Mouse (Mus musculus) E14TG2a.4 (cell line): Measurements from ENCODE around the gene Zbtb1.

ENCODE experiments used
- H3K27me3 ChIP-seq: 2 replicates; pipeline ENCODE4 v1.6.1; 2014; ENCODE audit warnings: low read length, control low read depth; ENCODE audit not compliant: insufficient read depth
- H3K36me3 ChIP-seq: 2 replicates; pipeline ENCODE4 v1.6.1; 2014; ENCODE audit warnings: low read length, control low read depth; ENCODE audit not compliant: insufficient read depth
- H3K4me1 ChIP-seq: replicated peaks from 2 replicates; pipeline ENCODE4 v1.6.1; 2014; ENCODE audit warnings: low read depth, low read length, control low read depth
- H3K4me3 ChIP-seq: replicated peaks from 2 replicates; pipeline ENCODE4 v1.5.1; 2014; ENCODE audit warnings: mild to moderate bottlenecking, low read length
- H3K9me3 ChIP-seq: 2 replicates; pipeline ENCODE4 v1.6.1; 2014; ENCODE audit warnings: low read length, control low read depth
- CTCF ChIP-seq: conservative IDR thresholded peaks from 2 replicates; pipeline ENCODE4 v1.5.1; 2014; ENCODE audit warnings: low read length
- NANOG ChIP-seq: IDR thresholded peaks from 2 replicates; pipeline ENCODE4 v1.6.1; 2014; ENCODE audit warnings: borderline replicate concordance, low read length, mixed read lengths
- POU5F1 ChIP-seq: IDR thresholded peaks from 2 replicates; pipeline ENCODE4 v1.6.1; 2014; ENCODE audit warnings: low read length, borderline replicate concordance

The Zbtb1 gene

DNA sequence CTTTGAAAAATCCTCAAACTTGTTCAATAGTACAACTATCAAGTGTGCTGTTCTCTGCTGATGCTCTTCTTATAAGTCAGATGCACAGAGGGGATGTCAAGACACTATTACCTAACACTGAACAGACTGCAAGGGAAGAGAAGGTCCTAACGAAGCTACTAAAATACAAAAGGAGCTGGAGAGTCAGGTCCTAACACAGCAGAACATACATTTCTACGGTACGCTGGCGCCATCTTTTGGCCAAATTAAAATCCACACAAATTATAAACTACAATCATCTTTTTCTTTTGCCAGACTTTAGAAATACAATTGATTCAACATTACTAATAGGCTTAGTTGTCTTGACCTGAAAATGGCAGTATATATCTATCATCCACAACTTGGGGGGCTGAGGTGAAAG is 29.0 kb upstream of the Zbtb1 start:
- Histone ChIP-seq H3K9me3 (no peaks in the 10 kb centered on the region), H3K36me3 (no peaks in the 10 kb centered on the region), H3K4me1 (peaks cover 25% of the 10 kb centered on the region), H3K4me3 (no peak overlapping the region), H3K27me3 (no peaks in the 10 kb centered on the region)
- TF ChIP-seq CTCF: peak; percentile 55
- TF ChIP-seq POU5F1: no peak
- TF ChIP-seq NANOG: no peak

DNA sequence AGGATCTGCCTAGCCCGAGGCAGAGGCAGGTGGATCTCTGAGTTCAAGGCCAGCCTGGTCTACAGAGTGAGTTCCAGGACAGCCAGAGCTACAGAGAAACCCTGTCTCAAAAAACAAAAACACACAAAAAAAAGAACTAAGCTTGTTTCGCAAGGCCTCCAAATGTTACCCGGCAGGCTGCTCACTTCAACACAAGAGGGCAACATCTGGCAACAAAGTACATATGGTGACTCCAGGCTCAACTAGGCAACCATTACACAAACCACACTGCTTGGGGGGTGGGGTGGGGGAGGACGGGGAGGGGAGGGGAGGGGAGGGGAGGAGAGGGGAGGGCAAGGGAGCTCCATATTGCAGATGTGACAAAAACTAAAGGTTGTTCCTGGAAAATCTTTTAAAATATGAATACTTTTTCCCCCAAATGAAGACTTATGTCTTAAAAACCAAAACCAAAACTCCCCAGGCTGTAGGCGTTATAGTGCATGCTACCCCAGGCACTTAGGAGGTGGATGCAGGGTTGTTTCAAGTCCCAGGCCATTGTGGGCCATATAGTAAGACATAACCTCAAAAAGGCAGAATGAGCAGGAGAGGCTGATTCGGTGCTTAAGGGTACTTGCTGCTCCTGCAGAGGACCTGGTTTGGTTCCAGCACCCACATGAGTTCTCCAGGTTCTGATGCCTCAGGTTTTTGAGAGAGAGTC is 24.2 kb upstream of the Zbtb1 start:
- H3K4me1 ChIP-seq: peaks cover 16% of the 10 kb centered on the region
- H3K36me3 ChIP-seq: peaks cover 27% of the 10 kb centered on the region
- no peaks in the 10 kb centered on the region for H3K9me3 ChIP-seq
- H3K4me3 ChIP-seq: no peak overlapping the region
- H3K27me3 ChIP-seq: no peaks in the 10 kb centered on the region
- no peak for TF ChIP-seq POU5F1
- no peak for TF ChIP-seq CTCF
- no peak for TF ChIP-seq NANOG

DNA sequence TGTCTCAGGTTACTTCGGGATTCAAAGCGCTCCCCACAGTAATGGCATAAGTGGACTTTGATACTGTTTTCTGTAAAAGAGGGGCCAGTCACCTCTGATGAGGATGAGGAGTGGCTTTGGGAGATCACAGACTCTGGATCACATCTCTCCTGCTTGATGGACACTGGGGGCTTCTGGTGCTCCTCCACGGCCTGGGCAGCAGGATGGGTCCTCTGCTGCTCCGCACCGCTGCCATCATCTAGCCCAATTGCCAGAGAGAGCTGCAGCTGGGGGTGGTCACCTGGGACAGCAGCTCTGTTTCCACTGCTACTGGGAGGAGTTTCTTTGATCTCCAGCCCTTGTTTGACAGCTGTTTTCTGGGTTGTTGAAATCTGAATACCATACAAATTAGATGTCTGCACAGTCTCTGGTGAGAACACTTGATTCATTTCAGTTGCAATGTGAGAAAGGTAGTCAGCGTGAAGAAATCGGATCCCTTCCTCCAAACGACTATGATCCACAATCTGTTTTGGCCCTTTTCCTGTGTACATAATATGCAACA is 20.3 kb upstream of the Zbtb1 start:
- H3K36me3 ChIP-seq: peaks cover 47% of the 10 kb centered on the region
- H3K9me3 ChIP-seq: no peaks in the 10 kb centered on the region
- H3K4me3 ChIP-seq: no peak overlapping the region
- H3K27me3 ChIP-seq: no peaks in the 10 kb centered on the region
- TF ChIP-seq POU5F1: no peak
- no peak for TF ChIP-seq CTCF
- TF ChIP-seq NANOG: no peak
- H3K4me1 ChIP-seq: peaks cover 20% of the 10 kb centered on the region

DNA sequence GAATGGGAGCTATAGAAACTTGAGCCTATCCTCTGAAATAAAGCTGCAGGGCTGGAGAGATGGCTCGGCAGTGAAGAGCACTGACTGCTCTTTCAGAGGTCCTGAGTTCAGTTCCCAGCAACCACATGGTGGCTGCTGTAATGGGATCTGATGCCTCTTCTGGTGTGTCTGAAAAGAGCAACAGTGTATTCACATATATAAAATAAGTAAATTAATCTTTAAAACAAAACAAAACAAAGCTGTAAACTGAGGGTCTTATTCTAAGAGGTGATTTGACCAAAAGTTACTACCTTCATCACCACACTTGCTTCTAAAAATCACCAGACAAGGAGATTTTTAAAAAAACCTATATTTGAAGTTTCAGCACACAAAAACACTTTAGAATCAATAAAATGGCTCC is 9.2 kb upstream of the Zbtb1 start:
- TF ChIP-seq POU5F1: no peak
- TF ChIP-seq NANOG: no peak
- TF ChIP-seq CTCF: no peak
- Histone ChIP-seq H3K27me3 (no peaks in the 10 kb centered on the region), H3K36me3 (peaks cover 11% of the 10 kb centered on the region), H3K9me3 (no peaks in the 10 kb centered on the region), H3K4me3 (no peak overlapping the region), H3K4me1 (peaks cover 35% of the 10 kb centered on the region)

DNA sequence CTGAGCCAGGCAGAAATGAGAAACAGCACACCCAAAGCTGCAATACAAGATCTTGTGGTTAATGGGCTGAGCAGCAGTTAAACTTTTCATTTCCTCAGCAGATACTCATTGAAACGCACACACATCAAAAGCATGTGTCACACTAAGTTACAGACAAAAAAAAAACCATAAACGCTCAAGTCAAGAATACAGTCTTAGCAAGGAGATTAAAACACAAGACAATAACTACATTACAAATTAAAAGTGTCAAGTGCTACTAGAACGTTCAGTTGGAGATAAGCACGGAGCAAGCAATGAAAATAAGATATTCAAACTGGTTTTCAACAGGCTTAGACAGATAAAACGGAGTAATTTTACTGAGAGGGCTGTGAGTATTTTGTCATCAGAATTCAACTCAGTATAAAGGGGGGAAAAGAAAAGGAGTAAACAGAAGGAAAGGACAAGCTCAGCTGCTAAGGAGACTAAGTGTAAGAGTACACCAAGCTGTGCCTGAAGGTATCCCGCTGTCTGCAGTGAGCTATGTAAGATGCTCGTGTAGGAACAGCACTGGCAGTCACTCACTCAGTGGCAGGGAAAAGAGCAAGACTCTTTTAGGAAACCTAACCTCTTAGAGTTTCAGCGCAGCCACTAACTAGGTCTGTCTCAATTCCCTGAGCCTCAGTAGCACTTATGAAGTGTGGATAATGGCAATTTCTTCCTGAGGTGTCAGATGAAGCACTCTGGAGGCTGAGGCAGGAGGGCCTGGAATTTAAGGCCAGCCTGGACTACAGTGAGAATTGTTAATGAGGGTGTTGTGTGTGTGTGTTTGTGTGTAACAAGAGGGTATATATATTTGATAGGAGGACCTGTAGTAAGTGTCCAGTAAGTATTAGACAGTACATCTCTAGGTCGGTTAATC is 8.4 kb upstream of the Zbtb1 start:
- Histone ChIP-seq H3K36me3 (peaks cover 15% of the 10 kb centered on the region; the same call in 1 of the 2 replicates), H3K4me3 (no peak overlapping the region), H3K4me1 (peaks cover 42% of the 10 kb centered on the region), H3K9me3 (no peaks in the 10 kb centered on the region), H3K27me3 (no peaks in the 10 kb centered on the region)
- TF ChIP-seq POU5F1 (no peak), CTCF (no peak), NANOG (no peak)

DNA sequence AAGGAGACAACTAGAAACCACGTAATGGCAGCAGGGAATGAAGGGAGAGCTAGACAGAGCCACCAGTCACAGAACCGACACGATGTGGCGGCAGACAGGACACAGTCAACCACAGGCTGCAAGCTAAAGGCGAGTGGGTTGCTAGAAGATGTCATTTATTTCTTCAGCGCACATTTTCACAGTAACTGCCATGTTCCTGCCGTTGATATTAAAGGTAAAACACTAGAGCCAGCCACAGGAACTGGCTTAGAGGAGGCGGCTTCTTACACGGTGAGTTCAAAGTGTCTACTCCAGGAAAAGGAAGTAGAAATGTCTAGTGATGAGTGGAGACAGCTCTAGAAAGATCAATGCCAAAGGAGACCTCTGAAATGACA is 7.8 kb upstream of the Zbtb1 start:
- peaks cover 46% of the 10 kb centered on the region for H3K4me1 ChIP-seq
- H3K9me3 ChIP-seq: no peaks in the 10 kb centered on the region
- peaks cover 17% of the 10 kb centered on the region for H3K36me3 ChIP-seq
- H3K27me3 ChIP-seq: no peaks in the 10 kb centered on the region
- no peak overlapping the region for H3K4me3 ChIP-seq
- TF ChIP-seq NANOG: no peak
- no peak for TF ChIP-seq CTCF
- TF ChIP-seq POU5F1: no peak

DNA sequence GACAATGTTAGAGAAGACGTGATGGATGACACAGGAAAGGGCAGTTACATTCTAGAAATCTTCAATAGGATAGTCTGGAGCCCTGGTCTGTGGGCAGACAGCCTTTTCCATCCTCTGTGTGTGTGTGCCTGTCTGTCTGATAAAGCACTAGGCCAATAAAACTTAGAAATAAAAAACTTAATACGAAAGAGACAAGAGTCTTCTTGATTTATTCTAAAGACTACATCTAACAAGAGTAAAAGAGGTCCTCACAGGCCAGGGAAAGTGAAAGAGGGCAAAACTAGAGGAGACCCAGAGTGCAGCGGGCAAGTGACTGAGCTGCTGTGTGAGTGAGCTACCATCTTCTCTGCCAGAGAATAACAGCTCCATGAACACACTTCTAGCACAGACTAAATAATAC is 3.8 kb upstream of the Zbtb1 start:
- H3K4me1 ChIP-seq: peaks cover 54% of the 10 kb centered on the region
- peaks cover 16% of the 10 kb centered on the region for H3K36me3 ChIP-seq
- H3K9me3 ChIP-seq: no peaks in the 10 kb centered on the region
- no peaks in the 10 kb centered on the region for H3K27me3 ChIP-seq
- TF ChIP-seq NANOG: no peak
- no peak for TF ChIP-seq CTCF
- TF ChIP-seq POU5F1: no peak
- no peak overlapping the region for H3K4me3 ChIP-seq

DNA sequence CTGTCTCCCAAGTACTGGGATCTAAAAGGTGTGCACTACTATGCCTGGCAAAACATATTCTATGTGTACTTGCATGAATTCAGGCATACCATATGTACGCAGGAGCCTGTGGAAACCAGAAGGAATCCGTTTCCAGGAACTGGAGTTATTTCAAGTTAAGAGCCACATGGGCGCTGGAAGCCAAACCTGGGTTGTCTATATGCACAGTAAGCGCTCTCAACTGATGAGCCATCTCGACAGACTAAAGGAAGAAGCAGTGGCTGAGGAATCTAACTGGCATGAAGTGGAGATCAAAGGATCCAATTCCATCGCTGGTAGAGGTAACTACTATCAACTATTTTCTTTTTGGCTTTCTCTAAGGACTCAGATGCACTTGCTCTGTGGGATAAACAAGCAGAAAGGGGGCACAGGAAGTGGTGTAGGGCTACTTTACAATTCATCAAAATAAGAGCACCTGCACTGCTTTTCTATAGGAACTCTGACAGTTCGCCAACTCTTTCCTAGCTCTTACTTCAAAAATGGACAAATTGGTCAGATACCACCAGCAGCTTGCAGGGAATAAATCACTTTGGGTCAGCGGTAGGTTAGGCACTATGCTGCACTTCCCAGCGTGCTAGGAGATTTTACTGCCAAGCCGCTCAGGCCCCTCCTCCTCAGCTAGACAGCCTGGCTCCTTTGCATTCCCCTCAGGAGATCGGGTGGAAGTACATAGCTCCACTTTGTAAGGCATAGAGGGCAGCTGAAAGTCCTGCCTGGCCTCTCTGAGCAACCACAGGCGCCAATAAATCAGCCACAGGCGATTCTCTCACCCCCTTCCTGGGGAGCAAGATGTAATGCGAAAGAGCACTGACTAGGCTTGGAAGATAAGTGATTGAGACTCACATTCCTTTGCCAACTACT is 2.7 kb upstream of the Zbtb1 start:
- H3K36me3 ChIP-seq: peaks cover 16% of the 10 kb centered on the region
- peak overlapping the region; percentile 92 for H3K4me3 ChIP-seq
- no peaks in the 10 kb centered on the region for H3K9me3 ChIP-seq
- peaks cover 52% of the 10 kb centered on the region for H3K4me1 ChIP-seq
- H3K27me3 ChIP-seq: no peaks in the 10 kb centered on the region
- TF ChIP-seq NANOG (no peak), POU5F1 (no peak), CTCF (no peak)
